Mouse (Mus musculus) CD4-positive, CD25-positive, alpha-beta regulatory T cell, adult 9 weeks (primary cell): ENCODE data around the gene Srms. TPM values are rescaled to one million over a fixed set of nuclear protein-coding genes. Genes with fewer than 3 reads are reported as not detected.

Experiments used
- polyA plus RNA-seq: library from polyadenylated mRNA; unstranded; fragments of 100-300 nt; shearing (Covaris generic); gene quantifications from one replicate; pipeline ENCODE4 v1.2.1, GENCODE M21; 2017

The Srms gene
- polyA plus RNA-seq: 1.1 TPM

DNA sequence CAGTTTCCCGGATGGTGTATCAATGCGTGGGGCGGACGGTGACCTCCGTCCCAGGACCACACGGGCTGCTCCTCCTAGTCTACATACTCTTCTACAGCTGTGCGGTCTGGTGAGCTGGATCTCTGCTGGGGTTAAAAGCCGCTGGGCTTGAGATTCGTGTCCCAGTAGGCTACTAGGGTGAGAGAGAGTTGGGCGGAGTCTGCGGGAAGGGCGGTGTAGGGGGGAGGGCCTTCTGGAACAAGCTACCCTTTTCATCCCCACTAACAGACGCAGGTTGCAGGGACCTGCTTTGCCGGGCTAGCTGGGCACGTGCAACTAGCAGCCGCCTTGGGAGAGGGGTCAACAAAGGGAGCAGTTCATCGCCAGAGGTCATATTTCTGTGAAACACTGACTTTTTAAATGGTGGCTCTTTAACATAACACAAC, at the start of gene Srms:
Srms (minus strand) TSS at position 165 of the 425 bp plus-strand sequence.

DNA sequence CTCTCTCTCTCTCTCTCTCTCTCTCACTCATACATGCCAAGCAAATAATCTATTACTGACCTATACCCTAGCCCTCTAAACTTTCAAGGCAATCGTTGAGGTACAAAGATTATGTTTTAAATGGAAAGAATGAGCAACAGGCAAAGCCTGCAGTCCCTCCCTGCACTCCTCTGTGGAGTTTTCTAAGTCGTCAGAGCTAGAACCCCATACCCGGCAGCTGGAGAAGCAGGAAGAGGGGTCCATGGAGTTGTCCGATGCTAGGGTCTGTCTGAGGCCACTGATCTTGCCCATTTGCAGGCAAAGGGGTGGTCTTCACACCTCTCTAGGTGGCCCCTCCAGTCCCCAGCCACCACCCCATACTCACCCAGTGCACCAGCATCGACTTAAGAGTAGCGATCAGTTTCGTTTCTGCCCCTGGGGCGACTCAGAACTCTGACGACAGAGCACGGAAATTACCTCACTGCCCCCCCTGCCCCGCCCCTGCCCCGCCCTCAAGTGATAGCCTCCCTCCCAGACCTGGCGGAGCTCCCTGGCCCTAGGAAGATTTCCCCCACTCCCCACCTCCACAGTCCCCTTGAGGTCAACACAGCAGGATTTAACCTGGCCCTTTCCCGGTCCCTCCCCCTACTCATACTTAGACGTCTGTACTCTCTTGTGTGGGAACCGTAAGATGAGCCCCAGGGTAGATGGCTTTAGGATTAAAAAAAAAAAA, 28.8 kb upstream of the Srms start, which contains the start of gene Helz2:
Helz2 (minus strand) TSS at position 426 of the 712 bp plus-strand sequence.

DNA sequence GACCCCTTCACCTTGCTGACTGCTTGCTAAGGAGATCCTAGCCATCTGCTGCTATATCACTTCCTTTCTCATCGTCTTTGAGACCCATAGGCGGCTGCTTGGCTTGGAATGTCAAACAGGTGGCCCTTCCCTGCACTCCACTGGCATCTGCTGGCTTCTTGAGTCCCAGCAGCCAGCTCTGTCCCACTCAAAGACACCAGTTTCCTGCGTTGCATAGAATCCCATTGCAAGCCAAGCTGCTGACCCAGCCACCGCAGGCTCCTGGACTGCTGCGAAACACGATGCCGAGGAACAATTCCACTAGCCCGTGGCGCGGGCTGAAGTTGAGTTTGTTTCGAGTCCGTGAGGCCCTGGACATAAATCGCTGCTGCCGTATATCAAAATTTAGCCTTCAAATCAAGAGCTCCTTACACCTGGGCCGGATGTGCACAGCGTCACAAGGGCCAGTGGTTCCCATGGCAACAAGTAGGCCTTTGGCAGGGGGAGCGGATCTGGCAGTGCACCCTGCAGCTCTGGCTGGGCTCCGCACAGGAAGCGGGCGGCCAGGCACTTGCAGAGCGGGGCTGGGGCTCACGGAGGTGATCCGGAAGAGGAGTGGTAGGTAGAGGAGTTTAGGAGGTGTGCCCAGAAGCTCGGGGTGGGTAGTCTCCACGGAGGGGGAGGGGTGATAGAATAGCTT, 6.7 kb upstream of the Srms start, which contains the start of gene Fndc11:
Fndc11 (plus strand) TSS at position 476 of the 679 bp plus-strand sequence.

DNA sequence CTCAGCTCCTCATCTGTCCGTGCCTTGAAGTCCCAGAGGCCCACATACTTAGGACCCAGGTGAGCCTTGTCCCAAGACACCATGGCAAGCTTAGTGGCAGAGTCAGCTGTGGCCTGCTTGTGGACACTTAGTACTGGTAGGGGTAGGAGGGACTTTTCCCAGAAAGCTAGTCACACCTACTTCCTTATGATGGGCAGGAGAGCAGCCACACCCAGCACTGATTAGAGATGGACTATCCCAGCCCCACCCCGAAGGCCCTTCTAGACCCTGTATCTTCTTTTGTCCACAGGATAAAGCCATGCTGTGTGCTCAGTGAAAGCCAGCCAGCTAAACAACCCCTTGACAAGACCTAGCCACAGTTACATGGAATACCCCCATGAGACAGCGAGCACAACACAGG, 10.6 kb downstream of the Srms start, which contains the start of gene Ptk6:
Ptk6 (minus strand) TSS at position 368 of the 400 bp plus-strand sequence.

DNA sequence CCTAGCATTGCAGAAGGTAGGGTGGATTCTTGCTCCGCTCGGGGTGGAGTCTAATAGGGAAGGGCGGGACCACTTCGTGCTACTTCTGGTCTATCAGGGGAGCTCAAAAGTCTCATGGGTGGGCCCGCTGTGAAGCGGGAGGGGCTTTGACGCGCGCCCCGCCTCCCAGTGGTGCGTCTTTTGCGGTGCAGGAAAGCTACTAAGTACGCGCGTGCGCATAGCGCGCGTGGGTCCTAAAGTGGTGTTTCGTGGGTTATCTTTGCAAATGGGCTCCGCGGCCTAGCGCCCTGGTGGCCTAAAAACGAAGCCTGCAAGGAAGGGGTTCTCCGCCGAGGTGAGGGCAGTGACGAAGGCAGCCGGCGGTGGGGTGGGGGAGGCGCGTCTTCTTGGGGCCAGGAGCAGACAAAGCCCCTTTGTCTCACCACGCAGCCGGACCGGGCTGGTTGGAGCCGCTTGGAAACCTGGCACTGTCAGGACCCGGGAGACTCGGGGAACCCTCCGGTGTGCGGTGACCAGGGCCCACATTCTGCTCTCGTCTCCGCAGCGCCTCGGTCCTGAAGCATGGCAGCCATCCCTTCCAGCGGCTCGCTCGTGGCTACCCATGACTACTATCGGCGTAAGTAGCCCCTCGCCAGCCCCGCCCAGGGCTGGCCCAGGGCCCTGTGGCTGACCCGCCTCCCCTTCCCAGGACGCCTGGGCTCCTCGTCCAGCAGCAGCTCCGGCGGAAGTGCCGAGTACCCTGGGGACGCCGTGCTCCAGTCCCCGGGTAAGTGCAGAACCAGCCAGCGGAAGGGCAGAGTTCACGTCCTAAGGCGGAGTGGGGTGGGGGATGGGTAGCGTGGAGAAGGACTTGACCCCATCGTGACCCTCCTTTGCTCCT, 25.6 kb downstream of the Srms start, which contains the start of gene Ppdpf:
Ppdpf (plus strand) TSS at position 127 of the 880 bp plus-strand sequence.

DNA sequence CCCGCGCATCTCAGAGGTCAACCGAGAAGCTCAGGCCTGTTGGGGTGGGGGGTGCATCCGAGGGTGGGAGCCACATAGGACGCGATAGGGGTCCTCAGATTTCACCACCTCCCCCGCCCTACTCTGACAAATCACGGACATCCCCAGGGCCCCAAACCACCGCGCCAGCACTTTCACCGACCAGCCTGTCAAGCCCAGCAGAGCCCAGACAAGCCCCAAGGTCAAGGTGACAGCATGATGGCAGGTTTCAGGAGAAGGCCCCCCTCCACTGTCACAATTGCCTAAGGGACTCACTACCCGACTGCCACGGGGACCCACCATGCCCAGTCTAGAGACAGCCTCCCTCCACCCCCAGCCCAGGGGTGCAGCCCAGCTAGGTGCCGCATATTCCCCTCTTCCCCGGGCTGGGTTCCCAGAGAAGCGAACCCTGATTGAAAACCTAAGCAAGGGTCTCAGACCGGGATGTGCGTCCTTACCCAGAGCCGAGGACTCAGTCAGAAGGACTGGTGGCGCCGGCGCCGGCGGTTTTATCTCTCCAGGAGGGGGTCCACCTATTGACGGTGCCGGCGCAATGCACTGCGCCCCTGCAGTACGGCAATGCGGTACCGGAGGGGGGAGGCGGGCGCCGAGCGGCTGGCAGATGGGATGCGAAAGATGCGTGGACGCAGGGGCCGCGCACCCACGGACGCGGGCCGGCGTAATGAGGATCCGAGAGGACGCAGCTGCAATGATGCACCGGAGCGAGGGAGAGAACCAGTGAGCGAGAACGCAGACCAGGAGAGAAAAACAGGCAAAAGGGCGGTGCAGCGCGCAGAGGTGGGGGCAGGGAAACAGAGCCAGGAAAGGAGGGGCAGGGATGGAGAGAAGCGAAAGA, 56.5 kb downstream of the Srms start, which contains the start of gene Eef1a2:
Eef1a2 (minus strand) TSS at position 767 of the 874 bp plus-strand sequence.

Other genes starting within 250 kb of the Srms start
- 88.2 TPM for gene Arfgap1, start 246.0 kb downstream of the Srms start, polyA plus RNA-seq
- gene Col20a1, start 226.7 kb downstream of the Srms start, polyA plus RNA-seq: 1.0 TPM
- not detected for gene Chrna4, start 169.6 kb downstream of the Srms start, polyA plus RNA-seq
- gene Kcnq2, start 77.9 kb downstream of the Srms start, polyA plus RNA-seq: not detected
- gene Eef1a2, start 56.2 kb downstream of the Srms start, polyA plus RNA-seq: not detected
- 356 TPM for gene Ppdpf, start 25.9 kb downstream of the Srms start, polyA plus RNA-seq
- gene Ptk6, start 10.4 kb downstream of the Srms start, polyA plus RNA-seq: not detected
- not detected for gene Fndc11, start 6.8 kb upstream of the Srms start, polyA plus RNA-seq
- gene Helz2, start 28.8 kb upstream of the Srms start, polyA plus RNA-seq: 25.0 TPM
- gene Gmeb2, start 74.8 kb upstream of the Srms start, polyA plus RNA-seq: 9.9 TPM
- 0.25 TPM for gene Stmn3, start 101.3 kb upstream of the Srms start, polyA plus RNA-seq
- 68.3 TPM for gene Rtel1, start 106.6 kb upstream of the Srms start, polyA plus RNA-seq
- gene Zgpat, start 151.7 kb upstream of the Srms start, polyA plus RNA-seq: 76.0 TPM
- 162 TPM for gene Arfrp1, start 152.2 kb upstream of the Srms start, polyA plus RNA-seq
- 343 TPM for gene Lime1, start 166.9 kb upstream of the Srms start, polyA plus RNA-seq
- 1.5 TPM for gene Zbtb46, start 246.2 kb upstream of the Srms start, polyA plus RNA-seq